Mouse (Mus musculus): ENCODE measurements around the gene Acot8. TPM values are rescaled to one million over a fixed set of nuclear protein-coding genes. Genes with fewer than 3 reads are reported as not detected.

Gene Acot8
- total RNA-seq, 2 experiments from 2014 or later = 24.3 to 25.4 TPM

DNA sequence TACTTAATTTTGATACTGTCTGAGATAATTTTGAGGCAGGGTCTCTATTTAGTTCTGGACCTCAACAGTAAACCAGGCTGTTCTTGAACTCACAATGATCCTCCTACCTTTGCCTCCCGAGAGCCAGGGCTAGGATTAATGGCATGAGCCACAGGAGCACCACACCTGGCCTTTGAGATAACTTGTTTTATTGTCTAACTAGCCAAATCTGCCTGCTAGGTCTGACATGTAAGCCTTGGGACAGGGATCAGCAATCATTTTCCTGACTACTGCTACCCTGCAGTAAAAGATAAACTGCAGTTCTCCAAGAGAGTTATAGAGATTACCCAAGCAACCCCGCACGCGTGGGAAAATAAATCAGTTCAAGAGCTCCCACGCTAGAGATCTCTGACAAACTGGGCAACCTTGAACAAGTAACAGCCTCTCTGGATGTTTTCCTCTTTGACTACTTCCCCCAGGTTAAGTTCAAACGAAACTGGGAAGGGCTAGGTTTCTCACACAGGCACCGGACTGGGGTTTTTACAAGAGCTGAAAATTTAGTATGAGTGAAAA, 19.7 kb downstream of the Acot8 start:
- no peak for DNase-seq (ENCODE audit: extremely low spot score in 1 of 2, low spot score in 1 of 2)

DNA sequence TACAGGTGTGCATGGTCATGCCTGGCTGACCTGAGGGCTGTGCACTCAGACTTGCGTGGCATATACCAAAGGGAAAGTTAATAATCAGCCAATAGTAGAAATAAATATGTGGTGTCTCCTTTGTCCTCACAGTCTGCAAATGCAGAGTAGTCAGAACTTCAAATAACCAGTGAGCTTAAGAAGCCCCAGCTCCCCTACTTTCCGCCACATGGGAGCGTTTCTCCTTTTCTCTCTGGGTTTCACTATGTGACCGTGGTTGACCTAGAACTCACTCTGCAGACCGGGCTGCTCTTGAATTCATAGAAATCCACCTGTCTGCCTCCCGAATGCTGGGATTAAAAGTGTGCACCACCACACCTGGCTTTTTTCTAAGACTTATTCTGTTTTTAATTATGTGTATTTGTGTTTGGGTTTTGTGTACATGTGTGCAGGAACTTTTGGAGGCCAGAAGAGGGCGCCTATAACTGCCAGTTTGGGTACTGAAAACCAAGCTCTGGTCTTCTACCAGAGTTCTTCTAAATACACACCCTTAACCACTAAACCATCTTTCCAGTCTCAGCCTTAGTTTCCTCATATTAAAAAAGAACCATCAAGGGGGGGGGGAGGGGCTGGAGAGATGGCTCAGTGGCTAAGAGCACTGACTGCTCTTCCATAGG, 20.6 kb downstream of the Acot8 start:
- DNase-seq (ENCODE audit: extremely low spot score in 1 of 2, low spot score in 1 of 2) = no peak

DNA sequence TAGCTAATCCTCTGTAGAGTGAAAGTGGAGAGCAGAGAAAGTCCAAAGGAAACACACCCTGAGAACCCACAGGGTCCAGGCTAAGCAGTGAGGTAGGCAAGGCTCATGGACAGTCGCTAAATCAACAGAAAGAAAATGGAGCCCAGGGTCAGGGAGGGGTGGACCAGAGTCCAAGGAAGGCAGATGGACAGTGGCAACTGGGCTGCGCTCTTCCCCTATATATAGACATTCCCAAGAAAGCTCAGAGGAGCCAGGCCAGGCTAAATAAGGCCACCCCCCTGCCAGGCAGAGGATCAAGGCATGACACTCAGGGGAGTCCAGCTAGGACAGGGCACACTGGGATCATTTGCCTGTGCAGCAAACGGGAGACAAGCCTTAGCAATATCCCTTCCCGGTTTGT, 22.8 kb downstream of the Acot8 start:
- no peak for DNase-seq (ENCODE audit: extremely low spot score in 1 of 2, low spot score in 1 of 2)

DNA sequence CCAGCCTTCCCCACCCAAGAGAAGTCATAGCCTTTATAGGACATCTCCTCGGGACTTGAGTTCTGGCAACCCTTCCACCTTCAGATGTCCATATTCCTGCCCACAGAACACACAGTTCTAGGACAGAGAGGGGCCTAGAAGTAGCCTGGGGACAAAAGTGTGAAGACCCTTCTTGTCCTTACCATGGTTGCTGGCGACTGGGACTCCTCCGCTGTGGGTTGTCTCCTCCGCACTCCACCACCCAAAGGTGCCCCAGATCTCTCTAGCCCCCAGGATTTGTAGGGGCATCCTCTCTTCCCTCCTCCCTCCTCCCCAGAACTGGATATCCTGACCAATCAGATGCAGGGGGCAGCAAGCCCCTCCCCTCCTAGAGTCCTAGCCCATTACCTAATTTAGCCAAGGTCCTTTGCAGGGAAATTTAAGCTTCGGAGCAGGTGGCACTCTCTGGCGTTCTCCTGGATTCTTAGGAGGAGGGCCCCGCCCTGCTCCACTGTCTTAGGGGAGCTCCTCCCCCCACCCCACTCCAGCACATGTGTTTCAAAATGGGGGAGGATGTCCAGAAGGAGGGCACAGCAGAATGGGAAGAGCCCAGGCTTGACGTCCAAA, 25.1 kb downstream of the Acot8 start, which contains the start of gene Tnnc2:
Gene Tnnc2 (minus strand): TSS at position 487 of the 606 bp plus-strand sequence.
- DNase-seq (ENCODE audit: extremely low spot score in 1 of 2, low spot score in 1 of 2) = no peak

DNA sequence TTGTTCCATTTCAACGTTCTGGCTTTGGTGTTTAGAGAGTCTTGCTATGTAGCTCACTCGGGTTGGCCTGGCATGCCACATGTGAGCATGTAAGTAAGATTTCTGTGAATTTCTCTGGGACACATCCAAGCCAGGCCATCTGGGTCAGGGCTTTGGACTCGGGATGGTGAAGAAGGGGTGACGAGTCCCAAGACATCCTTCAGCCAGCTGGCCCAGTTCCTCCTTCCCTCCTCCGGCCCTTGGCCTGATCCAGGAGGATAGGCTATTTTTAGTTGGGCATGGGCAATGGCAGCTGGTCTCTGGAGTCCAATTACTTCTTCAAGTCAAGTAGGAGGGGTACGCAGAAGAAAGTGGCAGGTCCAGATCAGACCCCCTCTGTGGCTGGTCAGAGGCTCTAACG, 25.9 kb downstream of the Acot8 start:
- DNase-seq (ENCODE audit: extremely low spot score in 1 of 2, low spot score in 1 of 2) = no peak

DNA sequence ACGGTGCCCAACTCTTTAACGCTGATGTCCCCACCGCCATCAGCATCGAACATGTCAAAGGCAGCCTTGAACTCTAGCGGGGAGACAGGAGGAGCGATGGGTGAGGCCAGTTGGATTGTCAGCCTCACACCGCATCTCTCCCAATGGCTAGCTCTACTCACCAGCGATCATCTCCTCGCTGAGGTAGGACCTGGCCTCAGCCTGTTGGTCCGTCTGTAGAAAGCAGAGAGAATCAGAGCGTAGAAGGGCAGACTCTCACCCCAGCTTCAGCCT, 26.7 kb downstream of the Acot8 start:
- no peak for DNase-seq (ENCODE audit: extremely low spot score in 1 of 2, low spot score in 1 of 2)

DNA sequence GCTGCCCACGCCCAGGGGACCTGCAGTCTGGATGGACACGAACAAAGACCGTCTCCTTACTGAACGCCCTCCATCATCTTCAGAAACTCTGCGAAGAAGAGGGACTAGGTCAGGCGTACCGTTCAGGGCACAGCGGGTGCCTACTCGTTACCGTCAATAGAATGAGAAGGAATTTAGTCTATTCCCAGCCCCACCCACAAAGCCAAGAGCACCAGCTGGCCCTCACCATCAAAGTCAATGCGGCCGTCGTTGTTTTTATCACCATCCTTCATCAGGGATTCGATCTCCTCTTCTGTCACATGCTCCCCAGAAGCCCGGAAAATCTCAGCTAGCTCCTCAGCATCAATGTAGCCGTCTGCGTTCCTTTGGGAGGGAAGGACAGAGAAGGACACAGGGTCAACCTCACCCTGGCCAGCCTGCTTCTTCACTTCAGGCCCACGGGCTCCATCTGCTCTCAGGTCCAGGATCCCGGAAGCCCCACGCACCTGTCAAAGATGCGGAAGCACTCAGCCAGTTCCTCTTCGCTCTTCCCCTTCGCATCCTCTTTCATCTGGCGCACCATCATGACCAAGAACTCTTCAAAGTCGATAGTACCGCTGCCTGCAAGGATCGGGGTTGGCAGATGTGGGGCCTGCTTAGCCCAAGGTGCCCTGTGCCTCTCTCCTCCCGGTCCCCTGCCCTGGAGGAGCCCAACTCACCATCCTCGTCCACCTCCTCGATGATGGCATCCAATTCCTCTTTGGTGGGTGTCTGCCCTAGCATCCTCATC, 27.3 kb downstream of the Acot8 start:
- DNase-seq (ENCODE audit: extremely low spot score in 1 of 2, low spot score in 1 of 2) = no peak

DNA sequence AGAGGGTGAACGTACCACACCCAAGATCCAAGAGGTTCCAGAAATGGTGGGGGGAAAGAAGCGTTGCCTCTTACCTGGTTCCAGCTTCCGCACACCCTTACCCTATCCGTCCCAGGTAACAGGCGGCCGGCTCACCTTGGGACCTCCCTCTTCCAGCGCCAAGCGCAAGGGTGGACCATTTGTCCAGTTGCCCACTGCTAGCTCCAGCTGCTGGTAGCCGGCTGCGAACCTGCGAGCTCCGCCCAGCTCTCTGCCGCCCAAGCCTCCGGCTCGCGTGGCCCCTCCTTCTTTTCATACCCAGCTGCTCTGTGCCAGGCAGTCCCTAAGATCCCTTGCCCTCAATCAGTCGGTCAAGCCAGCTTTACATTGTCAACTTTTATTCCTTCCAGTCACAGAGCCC, 27.9 kb downstream of the Acot8 start:
- no peak for DNase-seq (ENCODE audit: extremely low spot score in 1 of 2, low spot score in 1 of 2)

DNA sequence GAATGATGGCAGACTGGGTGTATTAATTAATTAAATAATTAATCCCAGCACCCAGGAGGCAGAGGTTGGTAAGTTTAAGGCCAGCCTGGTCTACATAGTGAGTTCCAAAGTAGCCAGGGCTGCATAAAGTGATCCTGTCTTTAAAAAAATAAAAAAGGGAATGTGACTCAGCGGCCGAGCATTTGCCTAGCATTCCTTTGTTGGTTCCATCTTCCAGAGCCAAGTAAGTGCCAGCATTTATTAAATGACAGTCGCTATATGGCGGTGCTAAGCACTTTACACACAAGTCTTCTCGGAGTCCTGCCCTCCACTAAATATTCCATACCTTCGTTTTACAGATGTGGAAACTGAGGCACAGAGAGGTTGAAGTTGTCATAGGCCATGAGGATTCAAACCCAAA, 28.6 kb downstream of the Acot8 start:
- DNase-seq (ENCODE audit: extremely low spot score in 1 of 2, low spot score in 1 of 2) = no peak

DNA sequence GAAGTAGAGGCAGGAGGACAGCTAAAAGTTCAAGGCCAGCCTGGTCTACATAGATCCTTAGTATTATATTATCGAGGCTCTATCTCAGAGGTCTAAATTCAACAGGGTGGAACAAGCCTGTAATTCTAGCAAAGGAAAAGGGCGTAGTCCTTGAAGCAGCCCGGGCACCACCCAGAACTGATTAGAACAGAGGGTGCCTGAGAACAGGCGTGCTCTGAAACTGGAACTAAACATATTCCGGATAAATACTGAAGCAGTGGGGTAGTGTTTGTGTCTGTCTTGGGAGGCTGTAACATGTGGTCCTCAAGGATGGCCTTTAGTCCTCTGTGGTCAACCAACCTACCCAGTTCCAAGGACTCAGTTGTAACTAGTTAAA, 30.7 kb downstream of the Acot8 start:
- no peak for DNase-seq (ENCODE audit: extremely low spot score in 1 of 2, low spot score in 1 of 2)

DNA sequence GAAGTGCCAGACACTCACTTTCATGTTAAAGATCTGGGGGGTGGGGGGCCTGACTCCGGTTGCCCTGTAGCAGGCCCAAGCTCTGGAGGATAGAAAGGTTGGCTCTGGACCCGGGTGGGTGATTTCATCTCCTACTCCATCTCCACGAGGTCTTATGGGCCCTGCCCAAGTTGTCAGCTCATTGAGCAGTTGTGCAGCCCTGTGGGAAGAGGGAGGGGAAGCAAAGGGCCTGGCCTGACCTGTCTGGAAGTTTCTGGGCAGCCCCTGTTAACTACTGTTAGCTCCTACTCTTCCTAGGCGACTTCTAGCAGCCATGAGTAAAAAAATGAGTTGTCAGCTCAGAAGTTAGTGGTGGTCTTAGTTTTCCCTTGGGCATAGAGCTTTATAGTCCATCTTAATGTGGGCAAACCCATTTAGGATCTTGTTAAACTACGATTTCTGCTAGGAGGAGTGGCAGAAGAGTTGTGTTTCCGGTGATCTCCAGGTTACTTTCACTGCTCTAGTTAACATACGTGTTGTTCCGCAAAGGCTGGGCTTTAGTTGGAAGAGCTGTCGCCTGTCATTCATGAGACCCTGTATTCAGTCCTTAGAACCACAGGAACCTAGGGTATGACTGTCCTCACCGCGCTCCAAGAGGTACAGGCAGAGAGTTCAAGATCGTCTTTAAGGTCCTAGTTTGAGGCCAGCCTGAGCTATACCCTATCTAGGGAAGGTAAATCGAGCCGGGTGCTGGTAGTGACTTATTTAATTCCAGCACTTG, 31.3 kb downstream of the Acot8 start:
- DNase-seq (ENCODE audit: extremely low spot score in 1 of 2, low spot score in 1 of 2) = no peak

DNA sequence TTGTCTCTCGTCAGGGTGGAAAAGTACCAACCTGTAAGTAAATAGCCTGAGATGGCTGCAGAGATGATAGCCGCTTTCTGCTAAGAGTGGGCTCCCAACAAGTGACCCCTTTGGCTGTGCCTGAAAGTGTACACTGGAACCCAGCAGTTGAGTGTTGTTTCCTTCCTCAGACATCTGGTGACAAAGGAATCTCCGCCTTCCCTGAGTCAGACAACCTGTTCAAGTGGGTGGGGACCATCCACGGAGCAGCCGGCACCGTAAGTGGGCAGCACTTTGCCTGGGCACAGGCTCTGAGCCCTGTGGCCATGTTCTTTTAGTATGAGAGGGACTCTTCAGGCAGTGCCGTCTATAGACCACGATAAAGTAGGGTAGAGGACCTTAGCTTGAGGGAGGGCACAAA, 33.6 kb downstream of the Acot8 start:
- DNase-seq (ENCODE audit: extremely low spot score in 1 of 2, low spot score in 1 of 2) = no peak

DNA sequence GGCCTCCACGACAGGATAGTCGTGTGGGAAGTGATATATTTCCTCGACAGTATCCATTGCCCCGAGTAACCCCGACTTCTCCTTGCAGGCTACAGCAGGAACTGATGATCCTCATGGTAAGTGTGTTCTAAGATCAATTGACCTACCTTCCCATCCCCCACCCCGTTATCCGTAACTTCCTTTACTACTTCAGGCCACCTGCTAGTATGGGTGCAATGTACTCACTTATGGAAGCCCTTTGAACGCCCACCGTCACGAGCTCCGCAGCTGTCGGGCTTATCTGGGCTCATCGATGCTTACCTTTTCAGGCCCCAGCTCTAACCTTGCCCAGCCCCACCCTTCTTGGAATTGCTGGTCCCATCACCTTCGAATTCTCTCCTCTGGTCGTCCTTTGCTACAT, 34.4 kb downstream of the Acot8 start:
- no peak for DNase-seq (ENCODE audit: extremely low spot score in 1 of 2, low spot score in 1 of 2)

DNA sequence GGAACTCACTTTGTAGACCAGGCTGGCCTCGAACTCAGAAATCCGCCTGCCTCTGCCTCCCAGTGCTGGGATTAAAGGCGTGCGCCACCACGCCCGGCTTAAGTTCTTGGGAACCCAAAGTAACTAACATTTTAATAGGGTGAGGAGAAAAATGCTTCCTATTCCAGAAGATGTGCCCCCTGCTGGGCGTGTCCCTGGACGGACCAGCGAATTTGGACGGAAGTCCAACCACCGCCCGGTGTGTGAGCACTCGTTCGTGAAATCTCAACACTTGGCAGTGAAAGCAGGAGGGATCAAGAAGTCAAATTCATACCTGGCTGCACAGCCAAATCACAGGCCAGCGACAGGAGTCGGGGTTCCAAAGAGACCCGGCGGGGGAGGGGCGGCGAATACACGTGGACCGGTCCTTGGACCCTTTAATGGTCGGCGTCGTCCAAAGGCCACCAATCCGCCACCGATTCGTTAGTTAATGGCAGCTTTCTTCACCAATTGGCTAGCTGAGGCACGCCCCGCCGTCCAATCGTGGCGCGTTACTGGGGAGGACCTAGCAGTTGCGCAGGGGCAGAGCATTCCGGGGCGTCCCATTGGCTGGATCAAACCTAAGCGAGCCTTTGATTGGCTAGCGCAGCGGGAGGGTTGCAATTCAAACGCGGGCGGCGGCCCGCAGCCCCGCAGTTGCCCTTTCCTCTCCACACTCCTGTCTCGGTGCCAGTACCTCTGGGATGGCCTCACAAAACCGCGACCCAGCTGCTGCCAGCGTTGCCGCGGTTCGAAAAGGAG, 35.2 kb downstream of the Acot8 start, which contains the start of gene Ube2c:
Gene Ube2c (plus strand): TSS at position 641 of the 780 bp plus-strand sequence.
- peak; percentile 87 to 91 for DNase-seq (ENCODE audit: extremely low spot score in 1 of 2, low spot score in 1 of 2)

DNA sequence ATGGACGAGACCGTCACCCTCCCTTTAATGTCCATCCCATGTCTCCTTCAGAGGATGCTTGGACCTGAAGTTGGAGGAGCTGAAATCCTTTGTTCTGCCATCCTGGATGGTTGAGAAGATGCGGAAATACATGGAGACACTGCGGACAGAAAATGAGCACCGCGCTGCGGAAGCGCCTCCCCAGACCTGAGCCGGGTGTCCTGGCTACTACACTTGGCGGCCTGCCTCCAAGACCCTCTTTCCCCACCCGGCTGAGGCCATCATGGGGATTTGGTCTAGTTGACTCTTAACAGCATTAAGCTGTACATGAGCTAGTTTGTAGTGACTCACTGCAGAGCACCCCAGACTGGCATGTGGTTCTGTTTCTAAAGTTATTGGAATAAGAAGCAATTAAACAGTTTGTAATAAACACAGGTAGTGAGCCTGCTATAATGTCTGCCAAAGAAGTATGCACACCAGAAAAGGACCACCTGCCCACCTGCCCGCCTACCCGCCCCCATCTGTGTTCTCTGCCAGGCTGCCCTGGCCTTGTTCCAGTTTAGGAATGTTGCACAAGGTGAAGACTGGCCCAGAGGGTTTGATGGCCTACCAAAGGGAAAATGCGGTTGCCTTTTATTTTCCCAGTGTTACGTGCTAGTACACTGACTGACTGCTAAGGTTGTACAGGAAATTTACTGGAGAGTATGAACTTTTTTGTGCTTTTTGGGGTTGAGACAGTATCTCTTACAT, 36.7 kb downstream of the Acot8 start:
- no peak for DNase-seq (ENCODE audit: extremely low spot score in 1 of 2, low spot score in 1 of 2)

DNA sequence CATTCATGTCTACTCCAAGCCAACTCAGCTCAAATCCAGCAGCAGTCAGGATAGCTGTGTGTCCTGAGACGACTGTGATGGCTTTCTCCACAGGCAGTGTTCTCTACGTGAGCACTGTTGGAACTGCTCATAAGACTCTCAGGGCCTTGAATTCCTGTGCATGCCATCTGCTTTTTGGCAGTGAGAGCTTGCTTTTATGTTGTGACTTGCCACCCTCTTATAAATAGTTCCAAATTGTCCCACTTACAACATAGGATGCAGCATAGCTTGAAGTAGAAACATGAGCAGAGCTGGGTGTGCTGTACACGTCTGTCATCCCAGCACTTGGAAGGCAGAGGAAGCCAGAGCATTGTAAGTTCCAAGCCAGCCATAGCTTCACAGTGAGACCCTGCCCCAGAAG, 38.8 kb downstream of the Acot8 start:
- no peak for DNase-seq (ENCODE audit: extremely low spot score in 1 of 2, low spot score in 1 of 2)

DNA sequence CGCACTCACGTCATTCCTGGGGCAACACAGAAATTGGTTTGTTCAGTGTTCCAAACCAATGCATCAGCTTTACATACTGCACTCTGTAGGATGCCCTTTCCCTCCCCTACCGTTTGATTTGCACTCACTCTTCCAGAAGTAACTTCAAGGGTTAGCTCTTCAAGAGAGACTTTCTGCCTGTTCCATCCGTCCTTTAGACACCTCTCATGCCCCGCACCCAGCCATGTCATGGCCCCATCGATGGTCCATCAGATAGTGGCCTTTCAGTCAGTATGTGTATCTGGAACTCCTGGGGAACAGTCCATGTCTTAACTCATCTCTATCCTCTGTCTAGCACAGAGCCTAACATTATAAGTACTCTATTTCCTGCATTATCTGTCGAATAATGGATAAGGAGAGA, 42.1 kb downstream of the Acot8 start:
- no peak for DNase-seq (ENCODE audit: extremely low spot score in 1 of 2, low spot score in 1 of 2)

DNA sequence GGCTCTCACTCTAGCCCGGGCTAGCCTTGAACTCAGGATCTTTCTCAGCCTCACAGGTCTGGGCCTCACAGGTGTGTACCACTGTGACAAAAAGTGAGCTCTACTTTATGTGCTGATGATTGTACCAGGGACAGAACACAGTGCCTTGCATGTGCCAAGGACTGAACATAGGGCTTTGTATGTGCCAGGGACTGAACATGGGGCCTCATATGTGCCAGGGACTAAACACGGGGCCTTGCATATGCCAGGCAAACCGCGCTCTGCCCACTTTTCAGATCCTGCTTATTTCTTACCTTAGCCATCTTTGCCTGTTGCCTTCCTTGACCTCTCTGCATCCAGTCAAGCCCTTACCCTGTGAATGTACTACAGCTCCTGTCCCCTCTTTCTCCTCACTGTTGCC, 42.7 kb downstream of the Acot8 start:
- DNase-seq (ENCODE audit: extremely low spot score in 1 of 2, low spot score in 1 of 2) = no peak

DNA sequence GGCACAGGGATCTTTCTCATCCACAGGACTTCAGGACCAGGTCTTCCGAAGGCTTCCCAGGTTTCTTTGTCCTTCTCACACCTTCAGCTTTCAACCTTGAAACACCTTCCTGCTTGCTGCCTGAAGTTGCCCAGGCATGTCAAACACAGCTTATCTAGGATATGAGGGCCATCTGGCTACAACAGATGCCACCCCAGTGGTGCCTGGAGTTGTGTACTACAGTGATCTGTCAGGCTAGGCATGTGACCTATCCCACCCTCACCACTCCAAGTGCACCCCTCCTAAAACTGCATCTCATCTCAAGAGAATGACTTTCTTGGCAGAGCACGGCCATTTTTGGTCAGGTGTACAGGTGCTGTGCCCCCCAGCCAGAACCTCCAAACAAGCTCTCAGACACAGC, 43.2 kb downstream of the Acot8 start:
- DNase-seq (ENCODE audit: extremely low spot score in 1 of 2, low spot score in 1 of 2) = no peak

Data from layer of hippocampus, postnatal 25 days (tissue).